Mouse (Mus musculus) urinary bladder, postnatal 36 days (tissue): ENCODE results near the gene Shroom3.
A peak's percentile ranks its signal among the peaks of the same experiment; 100 is the strongest.

Source experiments
- DNase-seq, 2 experiments: peaks; one replicate each; pipeline ENCODE4 v3.0.0; 2022; ENCODE audit warnings: low spot score in 2 of 2, mixed read lengths in 1 of 2

The Shroom3 gene

DNA sequence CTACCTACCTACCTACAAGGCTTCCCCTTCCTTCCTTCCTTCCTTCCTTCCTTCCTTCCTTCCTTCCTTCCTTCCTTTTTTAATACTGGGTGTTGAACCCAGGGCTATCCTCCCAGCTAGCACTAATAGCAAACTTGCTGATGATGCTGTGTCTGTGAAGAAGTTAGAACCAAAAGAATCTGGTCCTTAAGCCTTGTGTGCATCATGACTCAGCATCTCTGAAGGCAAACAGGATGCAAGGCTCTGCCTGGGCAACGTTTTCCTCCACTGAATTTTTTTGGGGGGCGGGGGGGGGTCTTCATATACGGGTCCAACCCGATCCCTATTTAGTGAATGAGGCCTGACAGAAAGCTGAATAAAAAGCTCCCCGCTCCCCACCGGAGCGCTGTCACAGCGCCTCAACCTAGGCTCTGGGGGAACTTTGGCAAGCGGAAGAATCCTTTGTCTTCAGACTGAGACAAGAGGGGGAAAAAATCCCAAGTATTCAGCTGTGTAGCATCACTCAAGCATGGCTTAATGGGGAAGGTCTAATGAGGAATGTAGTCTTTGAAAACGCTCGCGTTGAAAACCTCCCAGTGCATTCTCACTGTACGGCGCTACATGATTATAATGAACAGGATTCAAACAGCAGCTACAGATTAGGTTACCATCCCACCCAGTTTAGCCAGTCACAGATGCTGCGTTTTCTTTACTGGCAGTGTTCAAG lies 15.0 kb downstream of the Shroom3 start:
- DNase-seq: no peak

DNA sequence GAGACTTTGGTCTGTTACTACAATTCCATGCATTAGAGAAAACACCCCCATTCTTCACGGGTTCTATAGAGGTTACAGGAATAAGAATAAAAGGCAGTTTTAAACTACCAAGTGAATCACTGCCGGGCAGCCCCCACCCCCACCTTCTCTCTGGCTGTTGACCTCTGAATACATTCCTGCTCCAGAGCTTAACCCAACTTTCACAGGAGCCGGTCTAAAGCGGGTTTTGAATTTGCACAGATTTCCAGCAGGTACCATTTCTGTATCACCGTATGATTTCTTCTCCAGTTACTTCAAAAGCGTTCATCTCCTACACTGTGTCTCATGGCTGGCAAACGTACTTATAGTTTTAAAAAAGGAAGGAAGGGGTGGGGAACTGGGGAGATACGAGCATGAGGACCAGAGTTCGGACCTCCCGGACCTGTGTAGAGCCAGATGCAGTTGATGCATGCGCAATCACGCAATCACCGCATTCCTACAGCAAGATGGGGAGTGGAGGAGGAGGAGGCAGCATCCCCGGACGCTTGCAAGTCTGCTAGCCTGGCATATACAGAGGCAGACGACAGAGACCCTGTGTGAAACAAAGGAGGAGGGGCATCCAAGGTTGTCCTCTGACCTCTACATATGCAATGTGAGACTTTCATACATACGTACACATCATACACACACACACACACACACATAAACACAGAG lies 15.7 kb downstream of the Shroom3 start:
- DNase-seq: no peak

GRCm38 (mm10) chr5:92701750-92702149 lies 18.5 kb downstream of the Shroom3 start:
- no peak for DNase-seq

GRCm38 (mm10) chr5:92703671-92704070 lies 20.4 kb downstream of the Shroom3 start:
- no peak for DNase-seq

GRCm38 (mm10) chr5:92707921-92708491 lies 24.8 kb downstream of the Shroom3 start:
- DNase-seq: peak in 1 of 2 experiments; percentile 6

GRCm38 (mm10) chr5:92710779-92711178 lies 27.5 kb downstream of the Shroom3 start:
- peak in 1 of 2 experiments; percentile 17 for DNase-seq

DNA sequence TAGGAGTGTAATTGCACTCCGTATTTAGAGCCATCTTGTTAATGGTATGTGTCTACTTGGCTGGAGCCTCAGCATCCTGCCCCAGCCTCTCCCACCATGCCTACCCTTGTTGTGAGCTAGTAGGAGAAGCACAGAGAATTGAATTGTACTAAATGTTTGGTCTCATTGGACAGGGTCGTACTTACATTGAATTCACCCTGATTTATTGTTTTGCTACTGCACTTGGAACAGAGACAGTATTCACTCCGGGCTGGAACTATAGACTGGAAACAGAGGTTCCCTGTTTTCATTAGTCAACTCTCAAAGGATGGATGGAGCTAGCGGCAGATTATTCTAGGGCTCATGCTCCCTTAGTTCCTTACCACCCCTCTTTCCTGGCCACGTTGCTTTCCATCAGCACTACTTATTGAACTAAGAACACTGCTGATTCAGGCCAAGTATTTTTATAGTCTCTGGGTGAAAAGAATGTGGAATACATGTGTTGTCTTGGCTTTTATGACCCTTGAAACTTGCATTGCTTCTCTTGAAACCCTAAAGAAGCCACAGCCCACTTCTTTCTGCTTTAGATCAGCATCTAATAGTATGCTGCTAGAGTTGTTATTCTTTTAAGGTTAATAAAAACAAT lies 28.5 kb downstream of the Shroom3 start:
- no peak for DNase-seq

- no peak for DNase-seq
Observed at GRCm38 (mm10) chr5:92712621-92713395, 29.6 kb downstream of the Shroom3 start.

- no peak for DNase-seq
Observed at GRCm38 (mm10) chr5:92714886-92715285, 31.7 kb downstream of the Shroom3 start.

- DNase-seq: no peak
Observed at GRCm38 (mm10) chr5:92715319-92715718, 32.1 kb downstream of the Shroom3 start.

- no peak for DNase-seq
Observed at GRCm38 (mm10) chr5:92715890-92716289, 32.7 kb downstream of the Shroom3 start.

DNA sequence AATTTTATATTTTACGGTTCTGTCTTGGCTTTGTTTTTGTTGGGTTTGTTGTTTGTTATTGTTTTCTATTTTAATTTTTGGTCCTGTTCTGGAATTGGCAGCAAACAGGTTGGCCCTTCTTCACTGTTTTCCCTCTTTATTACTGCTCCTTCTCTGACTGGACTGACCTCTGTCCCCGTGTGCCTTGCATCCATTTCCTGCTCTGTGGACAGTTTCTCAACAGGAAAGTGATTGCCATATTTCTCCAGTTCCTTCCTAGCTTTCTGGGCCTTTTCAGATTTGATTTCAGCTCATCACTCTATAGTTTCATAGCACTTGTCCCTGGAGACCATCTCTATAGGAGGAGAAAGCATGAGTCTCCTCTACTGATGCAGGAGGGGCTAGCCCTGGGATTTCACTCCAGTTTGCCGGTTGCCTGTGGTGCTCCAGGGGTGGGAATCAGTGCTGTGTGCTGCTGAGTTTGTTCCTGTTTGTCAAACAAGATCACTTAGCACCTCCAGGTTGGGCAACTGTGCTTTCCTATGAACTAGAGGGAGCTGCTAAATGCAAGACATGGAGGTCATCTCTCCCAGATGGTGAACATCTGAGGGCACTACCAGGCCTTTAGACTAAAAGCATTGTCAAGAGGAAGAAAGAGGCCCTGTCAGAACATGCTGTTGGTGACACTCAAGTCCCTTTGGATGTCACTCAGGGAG lies 34.6 kb downstream of the Shroom3 start:
- no peak for DNase-seq

GRCm38 (mm10) chr5:92718856-92719255 lies 35.6 kb downstream of the Shroom3 start:
- no peak for DNase-seq

DNA sequence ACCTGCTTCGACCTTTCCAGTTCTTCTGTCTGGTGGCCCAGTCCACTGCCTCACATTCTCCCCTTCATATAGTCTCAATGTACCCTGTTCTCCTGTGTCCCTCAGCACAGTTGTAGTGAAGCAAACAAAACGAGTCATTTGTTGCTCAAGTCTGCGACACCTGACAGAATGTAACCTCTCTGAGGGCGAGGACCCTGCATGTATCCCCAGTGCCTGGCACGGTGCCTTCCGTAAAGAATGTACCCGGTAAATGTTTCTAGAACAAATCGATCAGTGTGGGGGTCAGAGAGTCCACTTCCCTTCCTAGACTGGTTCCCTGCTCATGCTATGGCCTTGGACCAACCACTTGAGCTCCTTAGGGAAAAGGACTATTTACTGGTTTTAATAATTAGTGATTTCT lies 38.4 kb downstream of the Shroom3 start:
- DNase-seq: no peak

- peak; percentile 13 to 25 for DNase-seq
Observed at GRCm38 (mm10) chr5:92725935-92726334, 42.7 kb downstream of the Shroom3 start.

GRCm38 (mm10) chr5:92728252-92728828 lies 45.1 kb downstream of the Shroom3 start:
- DNase-seq: peak; percentile 13 to 27

GRCm38 (mm10) chr5:92729221-92729620 lies 46.0 kb downstream of the Shroom3 start:
- DNase-seq: no peak

DNA sequence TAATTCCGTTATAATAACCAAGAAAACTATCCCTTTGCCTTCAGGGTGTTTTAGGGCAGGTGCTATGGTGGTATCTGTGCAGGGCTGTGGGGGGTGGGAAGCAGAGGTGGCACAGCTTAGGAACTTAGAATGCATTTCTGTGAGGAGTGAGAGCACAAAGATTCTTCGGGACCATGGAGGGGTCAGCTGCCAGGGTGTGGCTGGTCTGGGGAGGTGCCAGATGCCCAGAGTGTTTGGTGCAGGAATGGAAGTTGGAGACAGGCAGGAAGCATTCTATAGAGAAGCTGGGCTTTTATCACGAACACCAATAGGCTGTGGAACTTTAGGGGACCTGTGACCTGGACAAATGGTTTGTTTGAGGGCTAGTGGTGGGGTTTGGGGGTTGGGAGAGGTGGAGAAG lies 58.6 kb downstream of the Shroom3 start:
- DNase-seq: no peak

DNA sequence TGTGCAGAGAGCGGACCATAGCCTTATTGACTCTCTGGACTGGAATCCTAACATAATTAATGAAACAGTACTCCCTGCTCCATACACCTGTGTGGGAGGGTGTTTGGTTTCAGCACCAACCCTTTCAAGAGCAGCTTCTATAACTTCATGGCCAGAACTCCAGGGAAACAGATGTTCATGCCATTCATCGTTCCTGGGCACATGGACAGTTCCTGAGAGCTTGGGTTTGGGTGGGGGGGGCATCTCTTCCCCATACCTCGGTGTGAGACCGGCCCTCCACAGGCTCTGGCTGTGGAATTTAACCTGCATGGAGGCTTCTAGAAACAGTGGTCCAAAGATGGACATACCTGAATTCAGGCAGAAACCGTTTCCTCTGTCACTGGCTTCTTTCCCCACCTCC lies 59.5 kb downstream of the Shroom3 start:
- no peak for DNase-seq

GRCm38 (mm10) chr5:92745390-92746253 lies 62.4 kb downstream of the Shroom3 start:
- no peak for DNase-seq
